Mouse (Mus musculus): Measurements from ENCODE around the gene Kdm4c. TPM values are rescaled to one million over a fixed set of nuclear protein-coding genes. Genes with fewer than 3 reads are reported as not detected.
"Not testable (repeated sequence)": the region's sequence is repeated elsewhere in the genome, so short reads cannot be mapped to it uniquely, and the experiment has no call there.

The Kdm4c gene
- total RNA-seq, 2 experiments from 2014 or later: 21.6 to 22.1 TPM

DNA sequence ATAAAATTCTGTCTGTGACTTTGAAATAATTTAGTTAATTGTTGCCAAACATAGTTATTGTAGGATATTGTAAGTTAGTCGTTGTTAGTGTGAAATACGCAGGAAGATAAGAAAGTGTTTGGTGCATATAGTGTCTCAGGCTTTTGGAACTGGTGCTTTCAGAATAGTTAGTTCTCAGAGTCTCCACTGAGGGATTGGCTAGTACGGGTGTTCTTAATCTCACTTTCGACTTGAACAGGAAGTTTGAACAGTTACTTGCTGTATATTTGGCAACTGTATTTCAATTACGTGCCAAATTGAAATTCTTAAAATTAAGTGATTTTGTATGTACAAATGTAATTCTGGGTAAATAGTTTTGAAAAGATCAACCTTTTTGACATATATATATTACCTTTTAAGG lies 68.8 kb downstream of the Kdm4c start:
- no peak for DNase-seq

DNA sequence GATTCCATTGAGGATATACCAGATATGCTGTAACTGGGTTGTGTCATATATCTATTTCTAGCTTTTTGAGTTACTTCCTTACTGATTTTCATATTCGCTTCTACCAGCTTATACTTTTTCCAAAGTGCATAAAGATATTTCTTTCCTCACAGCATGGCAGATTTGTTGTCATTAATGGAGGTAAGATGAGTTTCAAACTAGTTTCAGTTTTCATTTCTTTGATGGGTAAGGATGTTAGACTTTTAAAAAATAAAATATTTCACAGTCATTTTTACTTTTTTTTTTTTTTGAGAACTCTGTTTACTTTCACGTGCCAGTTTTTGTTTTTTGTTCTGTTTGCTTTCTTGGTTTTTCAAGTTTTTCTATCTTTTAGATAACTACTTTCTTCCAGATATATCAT lies 70.6 kb downstream of the Kdm4c start:
- no peak for DNase-seq

DNA sequence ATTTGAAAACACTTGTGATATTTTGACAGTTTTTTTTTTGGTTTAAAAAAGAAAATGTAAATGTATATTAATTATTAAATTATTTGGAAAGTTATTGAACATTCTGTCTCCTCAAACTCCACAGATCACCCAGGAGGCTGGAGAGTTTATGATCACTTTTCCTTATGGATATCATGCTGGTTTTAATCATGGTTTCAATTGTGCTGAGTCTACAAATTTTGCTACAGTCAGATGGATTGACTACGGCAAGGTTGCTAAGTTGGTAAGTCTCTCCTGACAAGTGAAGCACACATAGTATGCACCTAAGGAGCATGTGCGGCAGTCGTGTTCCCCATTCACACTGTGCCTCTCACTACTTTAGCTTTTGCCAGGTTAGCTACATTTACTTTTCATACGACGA lies 73.1 kb downstream of the Kdm4c start:
- no peak for DNase-seq

DNA sequence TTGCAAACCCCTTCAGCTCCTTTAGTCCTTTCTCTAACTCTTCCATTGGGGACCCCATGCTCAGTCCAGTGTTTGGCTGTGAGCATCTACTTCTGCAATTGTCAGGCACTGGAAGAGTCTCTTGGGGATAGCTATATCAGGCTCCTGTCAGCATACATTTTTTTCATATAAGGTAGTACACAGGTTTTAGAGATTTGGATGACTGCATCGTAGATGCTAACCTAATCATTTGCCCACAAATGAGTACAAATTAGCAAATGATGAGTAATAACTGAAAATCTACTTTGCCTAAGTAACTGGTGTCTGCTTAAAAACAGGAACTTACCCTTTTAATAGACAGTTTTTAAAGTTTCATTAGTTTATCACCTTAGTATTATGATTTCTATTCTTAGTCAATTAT lies 77.0 kb downstream of the Kdm4c start:
- DNase-seq: no peak

DNA sequence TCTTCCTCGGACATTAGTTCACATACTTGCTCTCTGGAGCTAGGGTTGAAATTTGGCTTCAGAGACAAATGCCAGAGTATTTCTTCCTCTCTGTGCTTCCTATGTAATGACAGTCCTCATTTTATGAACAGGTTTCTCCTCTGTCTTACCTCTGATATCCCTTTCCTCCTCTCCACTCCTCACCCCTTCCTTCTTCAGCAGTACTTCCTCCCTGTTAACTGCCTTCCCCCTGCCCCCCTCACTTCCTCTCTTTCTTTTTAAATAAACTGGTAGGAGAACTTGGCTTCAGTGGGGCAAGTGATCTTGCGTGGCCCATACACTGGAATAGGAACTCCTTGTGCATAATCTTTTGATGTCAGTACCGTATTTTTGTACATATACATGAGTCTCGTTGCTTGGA lies 115.2 kb downstream of the Kdm4c start:
- no peak for DNase-seq

DNA sequence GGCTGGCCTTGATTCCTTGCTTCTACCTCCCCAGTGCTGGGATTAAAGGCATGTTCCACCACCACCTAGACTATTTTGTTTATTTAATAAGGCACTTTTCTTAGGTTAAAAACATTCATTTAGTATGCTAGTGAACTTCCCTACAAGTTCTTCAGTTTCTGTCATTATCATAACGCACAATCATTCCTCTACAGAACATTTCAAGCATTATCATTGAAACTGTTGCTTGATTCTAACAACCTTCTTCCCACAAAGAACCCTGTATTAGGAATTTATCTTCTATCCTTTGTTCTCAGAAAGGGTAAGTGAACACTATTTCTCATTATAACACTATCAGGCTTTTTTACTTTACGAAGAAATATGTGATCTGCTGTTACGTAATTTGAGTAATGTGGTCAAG lies 118.0 kb downstream of the Kdm4c start:
- no peak for DNase-seq

DNA sequence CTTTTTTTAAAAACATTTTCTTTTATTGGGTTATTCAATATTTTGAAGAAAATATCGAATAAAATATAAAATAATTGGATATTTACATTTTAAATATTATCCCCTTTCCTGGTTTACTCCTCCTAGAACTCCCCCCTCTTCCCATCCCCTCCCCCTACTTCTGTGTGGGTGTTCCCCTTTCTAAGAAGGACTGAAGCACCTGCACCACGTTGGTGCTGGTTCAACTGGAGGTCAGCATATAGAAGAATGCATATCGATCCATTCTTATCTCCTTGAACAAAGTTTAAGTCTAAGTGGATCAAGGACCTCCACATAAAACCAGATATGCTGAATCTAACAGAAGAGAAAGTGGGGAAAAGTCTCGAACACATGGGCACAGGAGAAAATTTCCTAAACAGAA lies 144.3 kb downstream of the Kdm4c start:
- no peak for DNase-seq

DNA sequence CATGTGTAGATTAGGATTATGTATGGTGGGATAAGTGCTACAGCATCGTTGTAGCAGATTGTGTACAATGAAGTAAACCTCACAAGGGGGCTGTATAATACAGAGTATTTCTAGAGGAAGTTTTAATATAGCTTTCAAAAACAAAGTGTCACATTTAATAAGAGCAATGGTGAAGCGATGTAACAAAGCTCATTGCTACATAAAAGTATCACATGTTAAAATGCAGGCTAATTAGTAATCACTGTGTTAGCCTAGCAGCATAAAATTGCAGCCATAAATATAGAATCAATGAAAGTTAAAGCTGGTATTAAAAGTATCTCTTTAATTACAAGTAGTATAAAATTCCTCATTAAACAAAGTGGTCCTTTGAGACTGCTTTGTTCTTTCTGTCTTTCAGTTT lies 150.9 kb downstream of the Kdm4c start:
- no peak for DNase-seq

DNA sequence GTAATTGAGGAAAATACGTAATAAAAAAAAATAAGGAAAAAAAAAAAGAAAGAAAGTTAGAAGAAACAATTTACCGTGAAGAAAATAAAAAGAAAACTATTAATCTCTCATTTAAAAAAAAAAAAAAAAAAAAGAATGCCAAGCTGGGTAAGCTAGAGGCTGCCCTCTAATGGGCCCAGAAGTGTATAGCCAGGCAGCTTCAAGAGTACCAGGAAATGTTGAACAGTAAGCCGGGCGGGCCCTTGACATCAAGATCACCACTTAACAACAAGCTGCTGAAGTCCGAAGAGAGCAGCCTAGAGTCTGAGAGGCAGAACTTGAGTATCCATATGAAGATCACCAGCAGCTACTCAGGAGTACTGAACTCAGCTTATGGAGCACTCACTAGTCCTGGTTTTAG lies 154.3 kb downstream of the Kdm4c start:
- DNase-seq: no peak

DNA sequence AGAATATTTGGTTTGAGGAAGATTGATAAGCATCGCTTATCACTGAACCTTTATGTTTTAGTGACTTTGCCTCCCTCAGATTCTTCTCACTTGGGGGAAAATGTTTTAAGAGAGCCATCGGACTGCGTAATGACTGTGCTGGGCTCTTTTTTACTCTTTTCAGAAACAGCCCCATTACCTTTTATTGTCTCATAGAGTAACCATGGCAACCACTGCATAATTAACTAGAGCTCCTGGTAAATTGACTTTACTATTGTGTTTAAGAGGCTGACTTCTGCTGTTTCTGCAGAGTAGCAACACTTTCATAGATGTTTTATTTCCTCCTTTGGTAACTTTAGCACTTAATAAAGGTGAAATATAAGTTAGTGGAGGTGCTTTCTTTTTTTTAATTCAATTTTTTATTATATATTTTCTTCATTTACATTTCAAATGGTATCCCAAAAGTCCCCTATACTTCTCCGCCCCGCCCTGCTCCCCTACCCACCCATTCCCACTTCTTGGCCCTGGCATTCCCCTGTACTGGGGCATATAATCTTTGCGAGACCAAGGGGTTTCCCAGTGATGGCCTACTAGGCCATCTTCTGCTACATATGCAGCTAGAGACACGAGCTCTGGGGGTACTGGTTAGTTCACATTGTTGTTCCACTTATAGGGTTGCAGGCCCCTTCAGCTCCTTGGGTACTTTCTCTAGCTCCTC lies 159.5 kb downstream of the Kdm4c start:
- not testable (repeated sequence) for DNase-seq

DNA sequence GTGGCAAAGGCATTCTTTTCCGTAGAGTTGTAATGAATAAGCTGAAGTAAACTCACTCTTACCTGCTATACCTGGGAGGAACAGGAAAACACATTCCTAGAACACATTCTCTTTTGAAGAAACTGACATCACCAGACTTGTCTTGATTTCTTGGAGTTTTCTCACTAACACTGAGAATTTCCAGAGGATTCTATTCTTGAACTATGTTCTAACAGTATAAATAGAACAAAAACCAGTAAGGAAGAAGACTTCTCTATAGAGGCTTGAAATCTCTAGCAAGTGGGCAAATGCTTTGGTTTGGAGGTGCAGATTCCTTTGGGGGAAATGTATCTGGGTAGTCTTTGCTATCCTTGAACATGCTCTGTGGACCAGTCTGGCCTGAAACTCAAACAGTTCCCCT lies 166.4 kb downstream of the Kdm4c start:
- no peak for DNase-seq

DNA sequence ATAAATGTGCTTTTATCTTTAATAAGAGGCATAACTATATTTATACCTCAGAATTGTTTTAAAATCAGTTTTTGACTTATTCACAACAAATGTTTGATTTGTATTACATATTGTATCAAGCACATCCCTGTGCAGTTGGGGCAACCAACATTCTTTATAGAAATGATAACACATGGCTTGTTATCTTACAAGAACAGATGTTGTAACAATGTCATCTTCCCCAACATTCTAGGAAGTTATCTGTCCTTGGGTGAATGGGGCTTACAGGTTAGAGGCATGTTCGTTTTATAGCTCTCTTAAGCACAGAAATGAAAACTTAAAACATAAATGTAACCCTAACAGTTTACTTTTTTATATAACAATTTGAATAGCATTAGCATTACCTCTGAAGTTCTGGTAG lies 177.5 kb downstream of the Kdm4c start:
- no peak for DNase-seq

Other genes with a start within 250 kb of the Kdm4c start
- gene Frmd3, start 229.1 kb upstream of the Kdm4c start, total RNA-seq (2021): under 1 TPM; 0.23 to 0.36 TPM